16 mouse cellular contexts compared by ENCODE assay signal in the genomic region with DNA sequence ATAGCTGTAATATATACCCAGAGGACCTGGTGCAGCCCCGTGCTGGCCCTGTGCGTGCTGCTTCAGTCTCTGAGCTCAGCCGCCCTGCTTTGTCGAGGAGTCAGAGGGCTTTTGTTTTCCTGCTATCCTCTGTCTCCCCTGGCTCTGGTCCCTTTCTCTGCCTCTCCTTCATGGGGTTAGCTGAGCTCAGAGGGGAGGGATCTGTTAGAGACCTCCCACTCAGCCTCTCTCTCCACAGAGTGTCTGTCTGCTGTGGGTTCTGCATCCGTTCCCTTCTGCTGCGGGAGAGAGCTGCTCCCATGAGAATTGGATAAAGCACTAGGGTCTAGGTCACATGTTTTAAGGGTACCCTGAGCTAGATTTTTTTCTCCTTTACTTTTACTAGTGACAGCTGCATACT.
"Had no signal": no experiment of that assay in that cellular context is flagged by ENCODE, and none has a peak within 500 bp of the region (broad histone marks: within the 10 kb centered on the region; RNA-seq: fewer than 3 reads in every experiment).

No protein-coding gene starts in this region.

- H3K9ac ChIP-seq: neural tube, embryonic 13.5 days; neural tube, embryonic 15.5 days; stomach, embryonic 15.5 days had no signal

- H3K4me1 ChIP-seq: neural tube, embryonic 13.5 days; neural tube, embryonic 15.5 days; stomach, embryonic 15.5 days had no signal

- DNase-seq: retina, postnatal 1 day; right cerebral cortex, adult 18-20 months; right cerebral cortex, postnatal 14 days; right cerebral cortex, postnatal 25 days; right cerebral cortex, postnatal 4 days; spleen, adult 18-20 months; thymus, adult 18-20 months; thymus, adult 2 months; thymus, postnatal 14 days; thymus, postnatal 25 days; thymus, postnatal 36 days; thymus, postnatal 4 days had no signal

- H3K27ac ChIP-seq: neural tube, embryonic 13.5 days; neural tube, embryonic 15.5 days; stomach, embryonic 15.5 days; stomach, postnatal 0 days had no signal

- H3K4me3 ChIP-seq: neural tube, embryonic 13.5 days; neural tube, embryonic 15.5 days; stomach, embryonic 15.5 days had no signal

- H3K27me3 ChIP-seq: neural tube, embryonic 13.5 days; neural tube, embryonic 15.5 days; stomach, embryonic 15.5 days had no signal

- H3K9me3 ChIP-seq: neural tube, embryonic 13.5 days; neural tube, embryonic 15.5 days; stomach, embryonic 15.5 days had no signal

- H3K4me2 ChIP-seq: neural tube, embryonic 13.5 days; neural tube, embryonic 15.5 days; stomach, embryonic 15.5 days had no signal
